Mouse (Mus musculus) brain, embryonic 18.5 days (tissue): ENCODE data around the gene Gm10491.

Experiments used
- DNase-seq: peaks from one replicate; pipeline ENCODE4 v3.0.0-alpha.2; 2012; ENCODE audit warnings: low read depth, low spot score

The Gm10491 gene

GRCm38 (mm10) chrX:7879819-7880218 is 27.8 kb downstream of the Gm10491 start:
- peak; percentile 51 for DNase-seq

DNA sequence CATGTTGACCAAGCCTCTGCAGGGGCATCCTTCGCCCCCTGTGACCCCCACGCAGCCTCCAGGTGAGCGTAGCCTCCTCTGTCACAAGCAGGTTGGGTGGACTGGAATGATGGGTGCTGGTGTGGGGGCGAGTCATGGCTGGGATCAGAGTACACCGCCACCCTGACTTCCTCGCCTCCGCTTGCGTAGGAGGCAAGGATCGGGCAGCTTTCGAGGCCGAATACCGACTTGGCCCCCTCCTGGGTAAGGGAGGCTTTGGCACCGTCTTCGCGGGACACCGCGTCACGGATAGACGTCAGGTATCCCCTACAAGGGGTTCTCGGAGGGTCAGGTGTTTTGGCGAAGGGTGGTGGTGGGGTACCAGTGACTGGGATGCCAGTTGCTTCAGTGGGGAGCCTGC is 29.1 kb downstream of the Gm10491 start:
- DNase-seq = no peak

GRCm38 (mm10) chrX:7878007-7878419 is 29.6 kb downstream of the Gm10491 start, which contains the start of gene Pim2:
Pim2 (plus strand) TSS chrX:7878262.
- DNase-seq = peak; percentile 72

GRCm38 (mm10) chrX:7869826-7870225 is 37.8 kb downstream of the Gm10491 start:
- no peak for DNase-seq

DNA sequence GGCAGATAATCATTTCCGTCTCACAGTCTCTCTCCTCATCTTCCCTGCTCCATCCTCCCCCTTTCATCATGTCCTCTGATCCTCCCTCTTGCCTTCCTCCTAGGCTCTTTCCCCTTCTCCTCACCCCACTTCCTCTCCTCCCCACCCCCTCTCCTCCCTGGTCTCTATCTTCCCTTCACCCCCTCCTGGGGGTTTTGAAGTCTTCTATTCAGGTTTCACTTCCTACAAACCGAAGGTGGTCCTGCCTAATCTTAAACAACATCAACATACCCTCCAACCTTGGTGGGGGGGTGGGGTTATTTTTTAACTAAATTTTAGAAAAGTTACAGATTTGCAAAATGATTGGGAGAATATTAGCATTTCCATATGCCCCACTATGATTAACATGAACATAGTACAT is 39.1 kb downstream of the Gm10491 start:
- DNase-seq = no peak

- no peak for DNase-seq
These were observed 40.5 kb downstream of the Gm10491 start for GRCm38 (mm10) chrX:7867141-7867540.

DNA sequence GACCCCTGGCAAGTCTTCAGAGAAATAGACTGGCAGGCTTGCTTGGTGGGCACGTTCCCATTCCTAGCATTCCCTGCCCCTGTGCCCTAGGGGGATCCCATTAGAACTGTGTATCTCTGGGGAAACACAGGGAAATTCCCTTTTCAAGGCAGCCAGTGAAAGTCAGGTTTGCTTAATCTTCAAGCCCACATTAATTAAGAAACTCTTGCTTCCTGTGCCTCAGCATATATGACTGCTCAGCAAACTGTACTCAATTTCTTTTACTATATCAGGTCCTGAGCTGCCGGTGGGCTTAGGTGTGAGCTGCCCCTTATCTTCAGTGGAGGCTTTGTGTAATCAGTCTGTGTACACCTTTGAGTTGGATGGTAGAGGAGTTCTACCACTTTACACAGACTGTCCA is 41.8 kb downstream of the Gm10491 start:
- no peak for DNase-seq

- no peak for DNase-seq
These were observed 42.3 kb downstream of the Gm10491 start for GRCm38 (mm10) chrX:7865343-7865742.

GRCm38 (mm10) chrX:7864551-7864950 is 43.1 kb downstream of the Gm10491 start:
- DNase-seq = no peak

DNA sequence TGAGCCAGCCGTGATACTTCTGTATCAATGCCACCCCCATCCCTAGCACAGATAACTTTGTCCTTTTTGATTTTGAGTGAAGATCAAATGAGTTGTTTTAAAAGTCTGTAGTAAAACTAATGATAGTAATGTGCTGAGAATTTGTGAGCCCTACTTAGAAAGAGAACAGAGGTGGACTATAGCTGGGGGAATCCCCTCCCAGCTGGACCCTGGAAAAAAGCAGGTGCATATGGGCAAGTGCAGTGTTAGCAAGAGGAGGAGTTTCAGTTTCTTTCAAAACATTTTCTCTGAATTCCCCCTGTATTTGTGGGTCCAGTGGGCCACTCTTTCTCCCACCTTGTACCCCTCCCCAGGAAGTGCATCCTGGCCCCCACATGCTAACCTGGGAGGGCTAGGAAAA is 44.5 kb downstream of the Gm10491 start:
- DNase-seq = no peak

GRCm38 (mm10) chrX:7859191-7859753 is 48.4 kb downstream of the Gm10491 start:
- no peak for DNase-seq
